Mouse (Mus musculus) forebrain, embryonic 13.5 days (tissue): ENCODE data around the gene St3gal3. TPM values are rescaled to one million over a fixed set of nuclear protein-coding genes. Genes with fewer than 3 reads are reported as not detected.

Source experiments
- ATAC-seq: fragments of 200-750 bp; cut with Nextera tagmentation; 2 replicates; pipeline ENCODE4 v1.8.0; 2017
- H3K27ac ChIP-seq: fragments of 300-500 bp; sonication (generic); 2 replicates; pipeline ENCODE4 v1.5.1; 2015; ENCODE audit warnings: inconsistent platforms, mild to moderate bottlenecking, moderate library complexity
- H3K27me3 ChIP-seq: fragments of 300-500 bp; sonication (generic); 2 replicates; pipeline ENCODE4 v1.6.1; 2015; ENCODE audit warnings: mild to moderate bottlenecking, inconsistent platforms
- H3K36me3 ChIP-seq: fragments of 300-500 bp; sonication (generic); 2 replicates; pipeline ENCODE4 v1.6.1; 2015; ENCODE audit warnings: mild to moderate bottlenecking, inconsistent platforms; ENCODE audit not compliant: poor library complexity, severe bottlenecking
- H3K4me1 ChIP-seq: fragments of 300-500 bp; sonication (generic); 2 replicates; pipeline ENCODE4 v1.6.1; 2015; ENCODE audit warnings: inconsistent platforms
- H3K4me2 ChIP-seq: fragments of 300-500 bp; sonication (generic); 2 replicates; pipeline ENCODE4 v1.6.1; 2015; ENCODE audit warnings: inconsistent platforms, mild to moderate bottlenecking, moderate library complexity
- H3K4me3 ChIP-seq: fragments of 300-500 bp; sonication (generic); 2 replicates; pipeline ENCODE4 v1.5.1; 2015; ENCODE audit warnings: mild to moderate bottlenecking, inconsistent platforms
- H3K9ac ChIP-seq: fragments of 300-500 bp; sonication (generic); 2 replicates; pipeline ENCODE4 v1.6.1; 2015; ENCODE audit warnings: mild to moderate bottlenecking, inconsistent platforms
- H3K9me3 ChIP-seq: fragments of 300-500 bp; sonication (generic); replicated peaks from 2 replicates; pipeline ENCODE4 v1.6.1; 2016; ENCODE audit warnings: inconsistent platforms
- WGBS: fragments of 180-500 bp; shearing (Covaris S2); methylation state at CpG from one replicate; pipeline ENCODE4 v1.1.7; 2015; 5-methylcytosine and 5-hydroxymethylcytosine counted together
- polyA plus RNA-seq: library from polyadenylated mRNA; unstranded; fragments of >200 nt; fragmentation: Nextera tagmentation; extraction: Ambion mirVana; gene quantifications from 2 replicates; pipeline ENCODE4 v1.2.1, GENCODE M21; 2015

The St3gal3 gene
- polyA plus RNA-seq, 1 experiment from 2014 or later, result 9.2 TPM

- no peaks in the 10 kb centered on the region for H3K36me3 ChIP-seq
- 85% methylated on average over 6 of the region's 6 CpGs for WGBS
- no peak overlapping the region for H3K9ac ChIP-seq
- no peaks in the 10 kb centered on the region for H3K27me3 ChIP-seq
- ATAC-seq, result no peak
- H3K9me3 ChIP-seq, result no peaks in the 10 kb centered on the region
- H3K4me1 ChIP-seq, result no peaks in the 10 kb centered on the region
- no peak overlapping the region for H3K27ac ChIP-seq
- no peak overlapping the region for H3K4me2 ChIP-seq
- H3K4me3 ChIP-seq, result no peak overlapping the region
These were observed 33.2 kb downstream of the St3gal3 start for GRCm38 (mm10) chr4:118101497-118101896.

GRCm38 (mm10) chr4:118099637-118100364 lies 34.9 kb downstream of the St3gal3 start:
- H3K4me3 ChIP-seq, result no peak overlapping the region
- H3K4me2 ChIP-seq, result no peak overlapping the region
- H3K9ac ChIP-seq, result no peak overlapping the region
- H3K27ac ChIP-seq, result no peak overlapping the region
- 91% methylated on average over 8 of the region's 8 CpGs for whole genome bisulfite sequencing
- no peaks in the 10 kb centered on the region for H3K9me3 ChIP-seq
- H3K36me3 ChIP-seq, result no peaks in the 10 kb centered on the region
- H3K4me1 ChIP-seq, result no peaks in the 10 kb centered on the region
- no peaks in the 10 kb centered on the region for H3K27me3 ChIP-seq
- no peak for ATAC-seq

DNA sequence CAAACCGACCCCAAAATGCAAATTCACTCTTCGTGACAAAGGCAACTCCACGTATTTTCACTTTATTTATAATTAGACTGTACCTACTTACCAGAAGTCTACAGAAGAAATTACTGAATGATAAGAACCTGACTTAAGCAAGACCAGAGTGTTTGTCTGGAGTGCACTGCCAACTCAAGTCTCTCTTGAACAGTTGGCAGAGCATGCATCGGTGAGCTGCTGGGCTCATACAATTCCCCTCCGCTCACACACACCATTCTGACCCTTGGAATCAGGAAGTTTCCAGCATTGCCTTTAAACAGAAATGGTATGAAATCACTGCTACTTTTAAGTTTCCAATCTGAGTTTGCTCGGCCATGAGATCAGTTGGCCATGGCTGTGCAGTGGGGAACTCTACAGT lies 36.1 kb downstream of the St3gal3 start:
- Histone ChIP-seq H3K9me3 (no peaks in the 10 kb centered on the region), H3K4me3 (no peak overlapping the region), H3K4me1 (no peaks in the 10 kb centered on the region), H3K27me3 (no peaks in the 10 kb centered on the region), H3K4me2 (no peak overlapping the region), H3K9ac (no peak overlapping the region), H3K36me3 (peaks cover 5% of the 10 kb centered on the region; the same call in 1 of the 2 replicates), H3K27ac (no peak overlapping the region)
- no peak for ATAC-seq
- WGBS, result 96% methylated on average over 6 of the region's 6 CpGs

DNA sequence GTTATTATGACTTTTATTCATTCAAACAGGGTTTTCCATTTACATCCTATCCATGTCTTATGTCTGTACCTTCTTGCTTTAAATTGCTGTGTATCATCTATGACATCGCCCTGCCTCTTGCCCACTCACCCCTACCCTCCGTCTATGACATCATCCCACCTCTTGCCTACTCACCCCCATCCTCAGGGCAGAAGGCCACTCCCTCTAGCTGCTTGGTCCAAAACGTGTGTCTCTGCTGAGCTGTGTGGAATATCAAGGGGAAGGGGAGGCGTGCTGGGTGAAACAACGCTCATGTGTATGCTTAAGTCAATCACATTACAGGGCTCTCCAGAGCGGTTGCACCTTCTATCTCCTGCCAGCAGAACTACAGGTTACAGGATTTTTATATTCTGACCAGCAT lies 38.6 kb downstream of the St3gal3 start:
- no peak for ATAC-seq
- no peaks in the 10 kb centered on the region for H3K9me3 ChIP-seq

GRCm38 (mm10) chr4:118092784-118093457 lies 41.8 kb downstream of the St3gal3 start:
- H3K4me3 ChIP-seq, result no peak overlapping the region
- H3K27me3 ChIP-seq, result no peaks in the 10 kb centered on the region
- H3K9me3 ChIP-seq, result no peaks in the 10 kb centered on the region
- H3K27ac ChIP-seq, result no peak overlapping the region
- no peak overlapping the region for H3K4me2 ChIP-seq
- H3K9ac ChIP-seq, result no peak overlapping the region
- peaks cover 5% of the 10 kb centered on the region; the same call in 1 of the 2 replicates for H3K36me3 ChIP-seq
- 0 out of 2 replicates have a peak, but pooled peaks cover 4% of the 10 kb centered on the region for H3K4me1 ChIP-seq
- ATAC-seq, result no peak
- 94% methylated on average over 11 of the region's 11 CpGs for WGBS

More for the DNA sequence above, 38.6 kb downstream of the St3gal3 start:
- no peaks in the 10 kb centered on the region for H3K27me3 ChIP-seq
- no peak overlapping the region for H3K9ac ChIP-seq
- peaks cover 5% of the 10 kb centered on the region; the same call in 1 of the 2 replicates for H3K36me3 ChIP-seq
- H3K4me1 ChIP-seq, result no peaks in the 10 kb centered on the region
- 84% methylated on average over 6 of the region's 6 CpGs for WGBS
- H3K4me2 ChIP-seq, result no peak overlapping the region
- H3K27ac ChIP-seq, result no peak overlapping the region
- no peak overlapping the region for H3K4me3 ChIP-seq

DNA sequence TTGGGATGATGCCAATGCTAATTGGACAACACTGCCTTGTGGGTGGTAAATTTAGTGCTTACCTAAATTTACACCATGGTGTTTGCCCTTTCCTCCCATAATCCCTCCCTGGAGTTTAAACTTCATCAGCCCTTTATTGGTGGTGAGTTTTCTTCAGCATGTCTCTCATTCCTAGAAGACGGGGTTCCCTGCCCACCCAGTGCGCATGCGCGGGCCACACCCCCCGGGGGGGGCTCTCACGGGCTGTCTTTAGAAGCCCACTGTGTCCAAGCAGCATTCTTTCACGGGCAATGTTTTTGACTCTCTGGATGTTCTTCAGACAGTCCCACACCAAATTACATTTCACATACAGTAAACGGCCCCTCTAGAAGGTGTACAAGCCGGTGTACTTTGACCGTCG lies 44.3 kb downstream of the St3gal3 start:
- WGBS, result 90% methylated on average over 11 of the region's 11 CpGs
- Histone ChIP-seq H3K36me3 (peaks cover 5% of the 10 kb centered on the region; the same call in 1 of the 2 replicates), H3K27ac (no peak overlapping the region), H3K4me2 (no peak overlapping the region), H3K27me3 (no peaks in the 10 kb centered on the region), H3K9ac (no peak overlapping the region), H3K9me3 (no peaks in the 10 kb centered on the region), H3K4me3 (no peak overlapping the region), H3K4me1 (0 out of 2 replicates have a peak, but pooled peaks cover 4% of the 10 kb centered on the region)
- no peak for ATAC-seq

- ATAC-seq, result no peak
- no peak overlapping the region for H3K4me2 ChIP-seq
- H3K27me3 ChIP-seq, result no peaks in the 10 kb centered on the region
- peaks cover 5% of the 10 kb centered on the region; the same call in 1 of the 2 replicates for H3K36me3 ChIP-seq
- no peak overlapping the region for H3K27ac ChIP-seq
- H3K4me1 ChIP-seq, result 0 out of 2 replicates have a peak, but pooled peaks cover 4% of the 10 kb centered on the region
- H3K4me3 ChIP-seq, result no peak overlapping the region
- H3K9me3 ChIP-seq, result no peaks in the 10 kb centered on the region
- no peak overlapping the region for H3K9ac ChIP-seq
- 57% methylated on average over 9 of the region's 9 CpGs for WGBS
These were observed 44.8 kb downstream of the St3gal3 start for GRCm38 (mm10) chr4:118089939-118090338.

- Histone ChIP-seq H3K27ac (no peak overlapping the region), H3K9me3 (no peaks in the 10 kb centered on the region), H3K4me1 (peaks cover 12% of the 10 kb centered on the region; the same call in 1 of the 2 replicates), H3K27me3 (no peaks in the 10 kb centered on the region), H3K9ac (no peak overlapping the region), H3K4me2 (no peak overlapping the region), H3K4me3 (no peak overlapping the region), H3K36me3 (no peaks in the 10 kb centered on the region)
- 92% methylated on average over 2 of the region's 2 CpGs for WGBS
- no peak for ATAC-seq
These were observed 45.9 kb downstream of the St3gal3 start for GRCm38 (mm10) chr4:118088771-118089170.

DNA sequence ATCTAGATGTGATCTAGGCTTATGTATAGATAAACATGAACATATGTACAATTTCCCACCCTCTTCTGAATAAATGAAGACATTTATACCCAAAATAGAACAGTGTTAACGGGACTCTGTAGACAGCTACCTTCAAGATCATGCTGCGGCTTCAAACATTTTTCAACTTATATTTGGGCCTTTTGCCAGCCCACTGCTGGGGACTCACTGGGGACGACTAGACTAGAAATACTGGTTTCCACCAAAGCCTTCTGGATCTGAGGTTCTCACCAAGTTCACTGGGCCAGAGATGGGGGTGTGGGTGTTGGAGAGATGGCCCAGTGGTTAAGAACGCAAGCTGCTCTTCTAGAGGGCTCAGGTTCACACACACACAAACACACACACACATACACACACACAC lies 49.7 kb downstream of the St3gal3 start:
- Histone ChIP-seq H3K4me3 (no peak overlapping the region), H3K4me2 (no peak overlapping the region), H3K9ac (no peak overlapping the region), H3K36me3 (no peaks in the 10 kb centered on the region), H3K9me3 (no peaks in the 10 kb centered on the region), H3K27ac (no peak overlapping the region), H3K4me1 (peaks cover 17% of the 10 kb centered on the region; the same call in 1 of the 2 replicates), H3K27me3 (no peaks in the 10 kb centered on the region)
- no peak for ATAC-seq
- WGBS, result 66% methylated on average over 4 of the region's 4 CpGs

- H3K36me3 ChIP-seq, result no peaks in the 10 kb centered on the region
- no peaks in the 10 kb centered on the region for H3K9me3 ChIP-seq
- H3K4me3 ChIP-seq, result no peak overlapping the region
- H3K27me3 ChIP-seq, result no peaks in the 10 kb centered on the region
- no peak overlapping the region for H3K27ac ChIP-seq
- peak; percentile 88 for ATAC-seq
- peaks cover 13% of the 10 kb centered on the region; the same call in 1 of the 2 replicates for H3K4me1 ChIP-seq
- H3K4me2 ChIP-seq, result no peak overlapping the region
- no peak overlapping the region for H3K9ac ChIP-seq
- WGBS, result 40% methylated on average over 14 of the region's 14 CpGs
These were observed 51.3 kb downstream of the St3gal3 start for GRCm38 (mm10) chr4:118083217-118083951.

DNA sequence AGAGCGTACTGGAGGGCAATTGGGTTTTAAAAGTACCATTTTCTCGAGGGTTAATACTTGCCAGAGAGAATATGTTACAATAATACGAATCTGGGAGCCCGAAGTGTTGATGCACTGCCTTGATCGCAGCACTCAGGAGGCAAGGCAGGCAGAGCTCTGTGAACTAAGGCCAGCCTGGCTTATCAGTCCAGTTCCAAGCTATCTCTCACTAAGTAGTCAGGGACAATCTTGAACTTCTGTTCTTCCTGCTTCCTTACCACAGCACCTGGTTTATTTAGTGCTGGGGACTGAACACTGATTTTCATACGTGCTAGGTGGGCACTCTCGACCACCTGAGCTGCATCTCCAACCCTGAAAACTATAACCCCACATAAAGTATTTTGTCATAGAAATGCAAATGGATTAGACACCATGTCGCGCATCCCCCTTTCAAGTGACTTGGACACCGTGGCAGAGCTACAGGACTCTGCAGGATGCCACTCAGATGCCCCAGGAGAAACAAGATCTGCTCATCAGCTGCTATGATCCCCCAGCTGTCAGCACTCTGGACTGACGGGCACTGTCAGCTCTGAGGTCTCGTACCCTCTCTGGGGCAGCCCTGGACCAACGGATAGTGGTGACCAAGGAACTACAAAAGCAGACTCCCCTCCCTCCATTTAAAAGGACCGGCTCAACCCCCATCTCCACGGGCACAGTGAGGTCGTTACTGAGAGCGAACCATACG lies 52.9 kb downstream of the St3gal3 start:
- Histone ChIP-seq H3K9me3 (no peaks in the 10 kb centered on the region), H3K4me2 (no peak overlapping the region), H3K27ac (no peak overlapping the region), H3K27me3 (no peaks in the 10 kb centered on the region), H3K9ac (no peak overlapping the region), H3K4me3 (no peak overlapping the region), H3K4me1 (peaks cover 13% of the 10 kb centered on the region; the same call in 1 of the 2 replicates), H3K36me3 (no peaks in the 10 kb centered on the region)
- no peak for ATAC-seq
- 86% methylated on average over 18 of the region's 18 CpGs for WGBS
